Mouse (Mus musculus) intestine, postnatal 0 days (tissue): Measurements from ENCODE around the gene Ttbk1. TPM values are rescaled to one million over a fixed set of nuclear protein-coding genes. Genes with fewer than 3 reads are reported as not detected.

Source experiments
- ATAC-seq: fragments of 200-750 bp; cut with Nextera tagmentation; 2 replicates; pipeline ENCODE4 v1.8.0; 2017; ENCODE audit warnings: mild to moderate bottlenecking, moderate TSS enrichment, moderate library complexity
- H3K27ac ChIP-seq: fragments of 300-500 bp; sonication (generic); 2 replicates; pipeline ENCODE4 v1.5.1; 2014; ENCODE audit warnings: mild to moderate bottlenecking, low read depth, low read length, moderate library complexity
- H3K27me3 ChIP-seq: fragments of 300-500 bp; sonication (generic); replicated peaks from 2 replicates; pipeline ENCODE4 v1.6.1; 2014; ENCODE audit warnings: low read length, mixed read lengths; ENCODE audit not compliant: control insufficient read depth, insufficient read depth
- H3K36me3 ChIP-seq: fragments of 300-500 bp; sonication (generic); 2 replicates; pipeline ENCODE4 v1.6.1; 2014; ENCODE audit warnings: mild to moderate bottlenecking, moderate library complexity; ENCODE audit not compliant: control insufficient read depth, insufficient read depth
- H3K4me1 ChIP-seq: fragments of 300-500 bp; sonication (generic); replicated peaks from 2 replicates; pipeline ENCODE4 v1.6.1; 2014; ENCODE audit warnings: antibody characterized with exemption, low read length, mixed read lengths; ENCODE audit not compliant: control insufficient read depth, insufficient read depth
- H3K4me2 ChIP-seq: fragments of 300-500 bp; sonication (generic); replicated peaks from 2 replicates; pipeline ENCODE4 v1.6.1; 2014; ENCODE audit warnings: low read depth, mild to moderate bottlenecking, moderate library complexity
- H3K4me3 ChIP-seq: fragments of 300-500 bp; sonication (generic); 2 replicates; pipeline ENCODE4 v1.5.1; 2014; ENCODE audit warnings: low read depth, low read length
- H3K9ac ChIP-seq: fragments of 300-500 bp; sonication (generic); 2 replicates; pipeline ENCODE4 v1.6.1; 2014; ENCODE audit warnings: mild to moderate bottlenecking, low read depth, low read length
- H3K9me3 ChIP-seq: fragments of 300-500 bp; sonication (generic); 2 replicates; pipeline ENCODE4 v1.6.1; 2016; ENCODE audit warnings: mixed run types; ENCODE audit not compliant: control insufficient read depth
- CTCF ChIP-seq: sonication (generic); IDR thresholded peaks from 2 replicates; pipeline ENCODE4 v1.5.1; 2016; ENCODE audit warnings: low read depth, mild to moderate bottlenecking, control low read depth, antibody characterized with exemption, moderate library complexity
- WGBS: fragments of 180-500 bp; shearing (Covaris S2); extraction: QIAGEN DNeasy Blood & Tissue Kit; methylation state at CpG from one replicate; pipeline ENCODE4 v1.1.7; 2014; 5-methylcytosine and 5-hydroxymethylcytosine counted together
- polyA plus RNA-seq: library from polyadenylated mRNA; unstranded; fragments of >200 nt; fragmentation: Nextera tagmentation; extraction: Ambion mirVana; gene quantifications from 2 replicates; pipeline ENCODE4 v1.2.1, GENCODE M21; 2015

The Ttbk1 gene
- polyA plus RNA-seq, 1 experiment from 2014 or later: 0.09 TPM

DNA sequence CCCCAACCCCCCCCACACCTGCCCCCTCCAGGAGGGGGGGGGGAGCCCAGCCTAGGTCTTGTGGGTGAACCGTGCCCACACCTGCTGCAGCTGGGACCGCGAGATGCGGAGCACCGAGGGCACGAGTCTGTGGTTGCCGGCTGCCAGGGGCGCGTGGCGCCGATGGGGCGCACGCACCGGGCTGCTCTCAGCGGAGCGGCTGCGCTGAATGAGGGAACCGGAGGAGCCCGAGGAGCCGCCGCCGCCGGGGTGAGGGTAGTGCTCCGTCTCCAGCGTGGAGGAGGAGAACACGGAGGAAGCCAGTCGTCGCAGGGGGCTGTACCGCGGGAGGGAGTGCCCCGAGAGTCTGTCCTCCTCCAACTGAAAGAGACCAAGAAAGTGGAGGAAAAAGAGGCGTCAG, 26.8 kb downstream of the Ttbk1 start:
- 2% methylated on average over 32 of the region's 32 CpGs for WGBS
- Histone ChIP-seq H3K4me1 (0 out of 2 replicates have a peak, but pooled peaks cover under 1% of the 10 kb centered on the region), H3K9me3 (no peaks in the 10 kb centered on the region), H3K36me3 (no peaks in the 10 kb centered on the region), H3K27me3 (peaks cover 38% of the 10 kb centered on the region), H3K9ac (no peak overlapping the region), H3K27ac (no peak overlapping the region), H3K4me3 (peak overlapping the region; percentile 33), H3K4me2 (peak overlapping the region; percentile 61)
- ATAC-seq: no peak
- no peak for TF ChIP-seq CTCF

GRCm38 (mm10) chr17:46458439-46458838, 29.0 kb downstream of the Ttbk1 start:
- H3K27me3 ChIP-seq: peaks cover 60% of the 10 kb centered on the region
- WGBS: 37% methylated on average over 3 of the region's 3 CpGs
- no peak for TF ChIP-seq CTCF

DNA sequence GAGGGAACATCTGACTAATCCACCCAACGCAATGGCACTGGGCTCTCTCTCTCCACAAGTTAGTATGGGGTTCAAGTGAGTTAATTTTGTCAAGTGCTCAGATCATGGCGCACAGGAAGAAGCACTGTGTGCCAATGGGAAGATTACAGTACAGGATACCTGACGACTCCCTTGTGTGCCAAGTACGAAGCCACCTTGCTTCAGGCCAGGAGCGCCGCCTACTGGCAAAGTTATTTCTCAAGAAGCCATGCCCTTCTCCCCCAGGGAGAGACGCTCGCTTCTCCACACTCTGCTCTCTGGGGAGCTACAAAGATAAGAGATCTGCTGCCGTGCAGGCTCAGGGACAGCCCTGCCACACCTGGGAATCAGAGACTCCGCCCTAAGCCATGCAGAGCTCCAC, 29.7 kb downstream of the Ttbk1 start:
- Histone ChIP-seq H3K4me2 (no peak overlapping the region), H3K36me3 (no peaks in the 10 kb centered on the region), H3K9me3 (no peaks in the 10 kb centered on the region), H3K4me3 (no peak overlapping the region), H3K4me1 (0 out of 2 replicates have a peak, but pooled peaks cover 5% of the 10 kb centered on the region), H3K9ac (no peak overlapping the region), H3K27me3 (peaks cover 67% of the 10 kb centered on the region), H3K27ac (no peak overlapping the region)
- TF ChIP-seq CTCF: peak; percentile 70
- whole genome bisulfite sequencing: 7% methylated on average over 10 of the region's 10 CpGs
- no peak for ATAC-seq

More at GRCm38 (mm10) chr17:46458439-46458838, 29.0 kb downstream of the Ttbk1 start:
- Histone ChIP-seq H3K27ac (no peak overlapping the region), H3K9me3 (no peaks in the 10 kb centered on the region), H3K36me3 (no peaks in the 10 kb centered on the region), H3K4me2 (no peak overlapping the region), H3K9ac (no peak overlapping the region), H3K4me1 (0 out of 2 replicates have a peak, but pooled peaks cover 5% of the 10 kb centered on the region), H3K4me3 (no peak overlapping the region)
- no peak for ATAC-seq

DNA sequence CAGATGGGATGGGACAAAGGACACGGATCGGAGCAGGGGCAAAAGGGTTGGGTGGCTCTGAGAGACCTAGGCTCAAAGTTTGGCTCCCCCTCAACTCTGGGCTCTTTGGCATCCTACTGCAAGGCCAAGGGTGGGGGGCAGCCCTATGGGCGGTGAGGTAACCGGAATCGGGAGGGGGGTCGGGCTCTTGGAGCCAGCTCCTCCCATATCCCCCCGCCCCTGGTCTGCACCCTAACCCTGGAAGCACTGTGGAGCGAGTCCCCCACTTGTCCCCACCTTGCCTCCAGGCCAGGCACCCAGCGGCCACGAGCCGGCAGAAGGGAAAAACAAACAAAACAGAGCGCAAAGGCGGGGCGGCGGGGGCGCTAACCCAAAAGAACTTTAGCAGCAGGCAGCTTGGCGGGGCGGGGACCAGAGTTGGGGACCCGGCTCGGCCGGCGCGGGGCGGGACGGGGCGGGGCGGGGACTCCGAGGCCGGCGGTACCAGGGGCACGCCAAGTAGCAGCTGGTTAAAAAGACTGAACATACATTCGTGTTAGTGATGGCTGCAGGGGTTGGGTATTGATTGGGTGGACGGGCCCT, 32.3 kb downstream of the Ttbk1 start:
- peaks cover 61% of the 10 kb centered on the region for H3K27me3 ChIP-seq
- peak overlapping the region; percentile 68 for H3K4me2 ChIP-seq
- no peak overlapping the region for H3K9ac ChIP-seq
- no peaks in the 10 kb centered on the region for H3K9me3 ChIP-seq
- ATAC-seq: no peak
- H3K27ac ChIP-seq: no peak overlapping the region
- H3K36me3 ChIP-seq: no peaks in the 10 kb centered on the region
- WGBS: 2% methylated on average over 33 of the region's 33 CpGs
- 0 out of 2 replicates have a peak, but pooled peaks cover 5% of the 10 kb centered on the region for H3K4me1 ChIP-seq
- H3K4me3 ChIP-seq: peak overlapping the region; percentile 39
- TF ChIP-seq CTCF: no peak

GRCm38 (mm10) chr17:46454539-46454938, 32.9 kb downstream of the Ttbk1 start:
- 3% methylated on average over 9 of the region's 9 CpGs for WGBS
- peaks cover 55% of the 10 kb centered on the region for H3K27me3 ChIP-seq
- H3K4me2 ChIP-seq: peak overlapping the region; percentile 68
- H3K36me3 ChIP-seq: no peaks in the 10 kb centered on the region
- H3K9ac ChIP-seq: no peak overlapping the region
- no peaks in the 10 kb centered on the region for H3K9me3 ChIP-seq
- no peak overlapping the region for H3K27ac ChIP-seq
- TF ChIP-seq CTCF: no peak
- no peak for ATAC-seq
- H3K4me1 ChIP-seq: 0 out of 2 replicates have a peak, but pooled peaks cover 5% of the 10 kb centered on the region
- peak overlapping the region; percentile 39 for H3K4me3 ChIP-seq

DNA sequence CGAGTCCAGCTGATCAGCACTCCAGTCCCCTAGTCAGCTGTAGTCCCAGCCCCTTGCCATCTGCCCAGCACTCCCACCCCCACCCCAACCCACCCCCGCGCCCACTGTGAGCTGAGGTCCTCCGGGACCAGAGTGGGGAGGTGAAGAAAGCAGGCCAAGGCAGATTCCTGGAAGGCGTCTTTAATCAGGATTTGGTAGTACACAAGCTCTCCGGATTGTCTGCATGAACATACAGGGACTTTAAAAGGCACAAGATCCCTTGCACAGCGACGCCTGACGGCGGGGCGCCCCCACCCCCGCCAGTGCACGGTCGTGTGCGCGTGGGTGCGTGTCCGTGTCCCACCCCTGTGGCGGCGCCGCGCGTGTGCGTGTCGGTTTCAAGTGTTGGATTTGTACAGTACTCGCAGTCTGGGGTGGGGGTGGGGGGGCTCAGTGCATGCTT, 33.5 kb downstream of the Ttbk1 start:
- no peak for ATAC-seq
- H3K9ac ChIP-seq: no peak overlapping the region
- H3K4me1 ChIP-seq: 0 out of 2 replicates have a peak, but pooled peaks cover 5% of the 10 kb centered on the region
- no peak overlapping the region for H3K27ac ChIP-seq
- H3K4me2 ChIP-seq: peak overlapping the region; percentile 68
- H3K27me3 ChIP-seq: peaks cover 52% of the 10 kb centered on the region
- peak; percentile 40 for TF ChIP-seq CTCF
- WGBS: 4% methylated on average over 25 of the region's 26 CpGs
- peak overlapping the region; percentile 39 for H3K4me3 ChIP-seq
- no peaks in the 10 kb centered on the region for H3K36me3 ChIP-seq
- H3K9me3 ChIP-seq: no peaks in the 10 kb centered on the region
